Comparison of ENCODE assay signal across 26 mouse cellular contexts in the genomic region with DNA sequence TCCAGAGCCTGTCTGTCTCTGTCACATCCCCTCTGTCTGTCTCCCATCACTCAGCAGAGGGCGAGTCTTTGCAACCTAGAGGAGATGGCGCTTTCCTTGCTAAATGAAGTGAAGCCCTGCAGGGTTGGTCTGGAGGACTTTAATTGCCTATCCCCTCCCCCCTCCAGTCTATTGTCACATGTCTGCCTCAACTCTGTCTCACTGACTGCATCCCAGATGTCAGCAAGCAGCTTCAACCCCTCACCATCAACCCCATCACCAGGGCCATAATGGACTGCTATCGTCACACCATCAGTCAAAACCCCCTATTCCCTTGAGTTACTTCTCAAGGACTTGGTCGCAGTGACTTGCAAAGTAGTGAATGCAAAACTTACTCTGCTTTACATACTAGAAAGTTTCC.
DNase-seq lines count a peak whose midpoint lies in the region; ATAC-seq and TF ChIP-seq lines count a peak whose summit lies in the region.
"Had no signal": no experiment of that assay in that cellular context is flagged by ENCODE, and none has a peak within 500 bp of the region (broad histone marks: within the 10 kb centered on the region; RNA-seq: fewer than 3 reads in every experiment).

No protein-coding gene starts in this region.

- no peak for TF ChIP-seq CTCF in lung, embryonic 14.5 days (IDR thresholded peaks at IDR 0.05; ENCODE audit: low read depth)
- no peak for TF ChIP-seq CTCF in lung, postnatal 0 days (IDR thresholded peaks at IDR 0.05)
- TF ChIP-seq CTCF in lung, adult 2 months (IDR thresholded peaks at IDR 0.05; ENCODE audit: insufficient read depth, low read length), result no peak

- ATAC-seq in lung, embryonic 14.5 days (ENCODE audit: insufficient read depth), result peak; percentile 92; the same call in 1 of the 2 replicates
- peak; percentile 63; the same call in 1 of the 2 replicates for ATAC-seq in lung, postnatal 0 days
- ATAC-seq: activated CD4-positive, CD25-positive, alpha-beta regulatory T cell, adult 4 months; forebrain, embryonic 13.5 days; forebrain, embryonic 16.5 days had no signal

- WGBS in lung, embryonic 14.5 days, result 51% methylated on average over 4 of the region's 4 CpGs
- WGBS in lung, postnatal 0 days, result 55% methylated on average over 4 of the region's 4 CpGs
- 79% methylated on average over 4 of the region's 4 CpGs for WGBS in lung, adult 2 months

- H3K36me3 ChIP-seq in lung, embryonic 14.5 days (ENCODE audit: insufficient read depth), result no peaks in the 10 kb centered on the region
- H3K36me3 ChIP-seq in lung, postnatal 0 days (ENCODE audit: insufficient read depth, low read length), result no peaks in the 10 kb centered on the region
- H3K36me3 ChIP-seq: forebrain, embryonic 10.5 days; heart, embryonic 12.5 days; heart, embryonic 15.5 days; hindbrain, embryonic 10.5 days; hindbrain, embryonic 15.5 days had no signal

- no peaks in the 10 kb centered on the region for H3K9me3 ChIP-seq in lung, embryonic 14.5 days (ENCODE audit: low read depth, low read length)
- H3K9me3 ChIP-seq in lung, postnatal 0 days (ENCODE audit: low read length), result no peaks in the 10 kb centered on the region
- H3K9me3 ChIP-seq: forebrain, embryonic 10.5 days; forebrain, embryonic 13.5 days; heart, embryonic 12.5 days; heart, embryonic 15.5 days; hindbrain, embryonic 10.5 days; hindbrain, embryonic 15.5 days had no signal

- peak; percentile 21 for DNase-seq in embryo, embryonic 10 days (ENCODE audit: low spot score)
- no peak for DNase-seq in embryo, embryonic 10.5 days (ENCODE audit: low spot score)
- peak; percentile 82 for DNase-seq in lung, embryonic 14.5 days
- DNase-seq in lung, adult 18-20 months, result no peak
- peak; percentile 16 for DNase-seq in lung, postnatal 0 days (ENCODE audit: low spot score)
- DNase-seq in lung, adult 2 months, result no peak
- peak; percentile 26 for DNase-seq in embryo, embryonic 11 days
- DNase-seq in thymus, postnatal 10 days (ENCODE audit: low spot score in 2 of 2), result no peak
- DNase-seq: adrenal gland, adult 8-10 months; adrenal gland, postnatal 25 days; cerebellum, adult 11-12 months; cerebellum, adult 8-10 months; cerebellum, postnatal 10 days; cerebellum, postnatal 36 days; gastrocnemius, postnatal 10 days; gastrocnemius, postnatal 36 days; heart, postnatal 10 days; heart, postnatal 36 days had no signal

- no peak for TF ChIP-seq POLR2A in lung, adult 2 months (IDR thresholded peaks at IDR 0.05; ENCODE audit: borderline replicate concordance, extremely low read depth, low read depth, low read length)

- H3K4me3 ChIP-seq in lung, embryonic 14.5 days (ENCODE audit: low read depth, low read length), result no peak overlapping the region
- no peak overlapping the region for H3K4me3 ChIP-seq in lung, postnatal 0 days (ENCODE audit: low read depth, low read length)
- no peak overlapping the region for H3K4me3 ChIP-seq in lung, adult 2 months (replicated peaks; ENCODE audit: extremely low read depth, low read depth, low read length)
- H3K4me3 ChIP-seq: forebrain, embryonic 10.5 days; forebrain, embryonic 13.5 days; heart, embryonic 12.5 days; heart, embryonic 15.5 days; hindbrain, embryonic 10.5 days; hindbrain, embryonic 15.5 days had no signal

- H3K4me2 ChIP-seq in lung, embryonic 14.5 days, result no peak overlapping the region
- no peak overlapping the region for H3K4me2 ChIP-seq in lung, postnatal 0 days (replicated peaks; ENCODE audit: low read depth, low read length)
- H3K4me2 ChIP-seq: forebrain, embryonic 13.5 days; heart, embryonic 12.5 days; heart, embryonic 15.5 days; hindbrain, embryonic 15.5 days had no signal

- H3K27me3 ChIP-seq in lung, embryonic 14.5 days (ENCODE audit: insufficient read depth, low read length), result no peaks in the 10 kb centered on the region
- H3K27me3 ChIP-seq in lung, postnatal 0 days (replicated peaks; ENCODE audit: insufficient read depth, low read length), result no peaks in the 10 kb centered on the region
- H3K27me3 ChIP-seq: forebrain, embryonic 13.5 days; heart, embryonic 12.5 days; heart, embryonic 15.5 days; hindbrain, embryonic 15.5 days had no signal

- no peak overlapping the region for H3K9ac ChIP-seq in lung, embryonic 14.5 days
- H3K9ac ChIP-seq in lung, postnatal 0 days (replicated peaks; ENCODE audit: low read depth), result no peak overlapping the region
- H3K9ac ChIP-seq: forebrain, embryonic 13.5 days; heart, embryonic 12.5 days; heart, embryonic 15.5 days; hindbrain, embryonic 15.5 days had no signal

- H3K4me1 ChIP-seq in lung, embryonic 14.5 days (ENCODE audit: insufficient read depth), result 0 out of 2 replicates have a peak, but pooled peaks cover 4% of the 10 kb centered on the region
- H3K4me1 ChIP-seq in lung, postnatal 0 days (ENCODE audit: insufficient read depth, low read depth, low read length), result no peaks in the 10 kb centered on the region
- H3K4me1 ChIP-seq in lung, adult 2 months (ENCODE audit: control insufficient read depth, insufficient read depth, low read length), result no peaks in the 10 kb centered on the region

- no peak overlapping the region for H3K27ac ChIP-seq in lung, embryonic 14.5 days (ENCODE audit: low read depth)
- H3K27ac ChIP-seq in lung, postnatal 0 days (ENCODE audit: low read length), result no peak overlapping the region
- H3K27ac ChIP-seq: forebrain, embryonic 10.5 days; forebrain, embryonic 13.5 days; heart, embryonic 15.5 days; hindbrain, embryonic 10.5 days; hindbrain, embryonic 15.5 days had no signal

- no peak for TF ChIP-seq EP300 in lung, postnatal 0 days (IDR thresholded peaks at IDR 0.05)

Comparison
In these comparisons a context has a peak if more than half of its experiments do, and no peak if none do; other contexts are left out.
1. DNase-seq: peak in embryo, embryonic 10 days (single experiment), lung, embryonic 14.5 days (single experiment), lung, postnatal 0 days (single experiment) and embryo, embryonic 11 days (single experiment); none in embryo, embryonic 10.5 days (single experiment), lung, adult 18-20 months (0 of 2), lung, adult 2 months (single experiment) and thymus, postnatal 10 days (0 of 2).